Mouse (Mus musculus) testis, adult 2 months (tissue): ENCODE measurements around the gene Sema7a.

Source experiments
- CTCF ChIP-seq: fragments of 200-500 bp; IDR thresholded peaks from 2 replicates; pipeline ENCODE4 v1.5.1; 2012; ENCODE audit warnings: low read depth, mild to moderate bottlenecking, inconsistent platforms, low read length, moderate library complexity; ENCODE audit not compliant: control insufficient read depth, insufficient read depth, insufficient replicate concordance
- POLR2A ChIP-seq: fragments of 200-500 bp; IDR thresholded peaks from 2 replicates; pipeline ENCODE4 v1.6.1; 2012; ENCODE audit warnings: low read depth, mild to moderate bottlenecking, inconsistent platforms, low read length, moderate library complexity; ENCODE audit not compliant: control insufficient read depth

GRCm38 (mm10) chr9:57922381-57922780, 17.5 kb upstream of the Sema7a start:
- TF ChIP-seq POLR2A (no peak), CTCF (no peak)
